Mouse (Mus musculus): ENCODE data around the gene Gm11937. TPM values are rescaled to one million over a fixed set of nuclear protein-coding genes. Genes with fewer than 3 reads are reported as not detected.
"Not testable (repeated sequence)": the region's sequence is repeated elsewhere in the genome, so short reads cannot be mapped to it uniquely, and the experiment has no call there.

The Gm11937 gene
- total RNA-seq (2021), result not detected
- long read RNA-seq, experiment 1, result 0 reads
- long read RNA-seq, experiment 2, result 0 reads

DNA sequence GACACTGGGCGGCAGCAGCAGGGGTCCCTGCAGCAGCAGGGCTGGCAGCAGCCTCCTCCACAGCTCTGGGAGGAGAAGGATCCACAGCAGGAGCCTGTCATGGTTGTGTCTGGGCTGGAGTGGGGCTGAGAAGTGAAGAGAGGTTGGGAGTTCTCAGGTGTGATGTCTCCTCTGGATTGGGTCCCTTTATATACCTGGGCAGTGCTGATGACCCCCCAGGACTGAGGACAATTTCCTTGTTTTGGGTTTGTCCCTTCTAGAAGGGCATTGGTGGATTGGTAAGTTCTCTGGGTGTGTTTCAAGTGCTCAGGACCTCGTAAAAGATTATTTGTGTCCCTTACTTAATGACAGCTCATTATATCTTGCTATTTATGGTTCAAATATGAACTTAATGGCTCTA, at the start of gene Gm11937:
Gene Gm11937, minus strand, starts transcription at position 101 of the 400 bp plus-strand sequence.
- intact Hi-C loops (cut with DNase I), result not testable (repeated sequence)

DNA sequence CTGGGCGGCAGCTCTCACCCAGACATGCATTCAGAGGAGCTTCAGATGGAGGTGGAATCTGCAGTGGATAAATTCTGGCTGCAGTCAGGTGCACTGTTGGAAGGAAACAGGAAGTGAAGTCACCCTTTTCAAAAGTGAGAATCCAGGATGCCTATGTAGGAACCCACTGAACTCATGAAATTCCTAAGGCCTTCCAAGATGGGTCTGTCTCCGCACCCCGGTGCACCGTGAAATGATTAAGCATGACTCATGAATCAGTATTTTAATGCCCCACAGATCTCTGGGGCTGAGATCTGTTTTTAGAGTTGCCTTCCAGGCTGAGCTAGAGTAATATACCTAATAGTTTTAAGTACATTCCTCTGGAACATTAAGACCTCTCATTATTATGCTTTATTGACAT, 49.3 kb upstream of the Gm11937 start:
- TF ChIP-seq CTCF (IDR thresholded peaks at IDR 0.05), result no peak
- intact Hi-C loops (cut with DNase I), result no loop called here
- Histone ChIP-seq H3K4me3 (no peak overlapping the region), H3K27ac (no peak overlapping the region)
- no peak for DNase-seq

More for the DNA sequence above, at the start of gene Gm11937:
- not testable (repeated sequence) for H3K27ac ChIP-seq, H3K4me3 ChIP-seq, DNase-seq

DNA sequence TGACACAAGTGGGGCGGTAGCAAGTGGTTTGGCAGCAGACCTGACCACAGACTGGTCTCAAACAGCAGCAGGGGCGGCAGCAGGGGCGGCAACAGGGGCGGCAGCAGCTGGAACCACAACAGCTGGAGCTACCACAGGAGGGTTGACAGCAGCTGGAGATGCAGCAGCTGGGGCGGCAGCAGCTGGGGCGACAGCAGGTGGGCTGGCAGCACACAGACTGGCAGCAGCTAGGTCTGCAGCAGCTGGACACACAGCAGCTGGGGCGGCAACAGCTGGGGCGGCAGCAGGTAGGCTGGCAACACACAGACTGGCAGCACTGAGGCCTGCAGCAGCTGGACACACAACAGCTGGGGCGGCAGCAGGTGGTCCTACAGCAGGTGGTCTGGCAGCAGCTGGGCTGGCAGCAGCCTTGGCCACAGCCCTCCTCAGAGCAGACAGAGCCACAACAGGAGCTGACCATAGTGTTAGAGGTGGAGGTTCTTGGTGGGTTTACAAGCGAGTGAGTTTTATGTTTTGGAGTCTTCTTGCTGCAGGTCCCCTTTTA, 48.5 kb upstream of the Gm11937 start, which contains the start of gene Gm11563:
Gene Gm11563, minus strand, starts transcription at position 494 of the 544 bp plus-strand sequence.
- H3K27ac ChIP-seq; DNase-seq; intact Hi-C loops (cut with DNase I); H3K4me3 ChIP-seq: not testable (repeated sequence)

DNA sequence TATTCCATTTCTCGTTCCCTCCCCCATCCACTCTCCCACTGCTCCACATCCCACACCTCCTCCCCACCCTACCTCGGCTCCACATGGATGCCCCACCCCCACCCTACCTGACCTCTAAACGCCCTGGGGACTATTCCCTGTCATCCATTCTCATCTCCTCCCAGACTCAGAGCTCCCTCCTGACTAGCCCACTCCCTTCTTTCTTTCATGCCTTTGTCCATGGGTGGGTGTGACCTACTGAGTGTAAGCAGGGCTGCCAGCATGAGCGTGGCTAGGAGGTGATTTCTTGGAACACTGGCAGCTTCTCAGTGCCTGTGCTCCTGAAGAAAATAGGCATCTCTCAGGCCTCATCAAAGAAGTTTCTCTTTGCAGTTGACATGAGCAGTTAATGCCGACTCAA, 47.1 kb upstream of the Gm11937 start:
- intact Hi-C loops (cut with DNase I), result no loop called here
- no peak for TF ChIP-seq CTCF (IDR thresholded peaks at IDR 0.05)
- no peak overlapping the region for H3K4me3 ChIP-seq
- H3K27ac ChIP-seq, result no peak overlapping the region
- DNase-seq, result no peak

DNA sequence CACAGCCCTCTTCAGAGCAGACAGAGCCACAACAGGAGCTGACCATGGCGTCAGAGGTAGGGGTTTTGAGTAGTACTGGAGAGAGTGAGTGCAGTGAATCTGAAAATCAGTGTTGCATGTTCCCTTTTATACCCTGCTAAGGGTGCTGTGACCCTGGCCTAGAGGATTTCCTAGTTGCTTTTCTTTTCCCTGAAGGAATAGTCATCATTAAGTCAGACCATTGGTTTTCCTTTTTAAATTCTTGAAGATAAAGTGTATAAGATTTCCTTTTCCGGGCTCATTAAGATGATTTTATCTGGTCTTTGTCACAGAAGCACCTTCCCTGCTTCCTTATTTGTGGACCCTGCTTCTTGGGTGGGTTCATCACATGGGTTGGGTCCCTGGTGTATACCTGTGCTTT, 40.1 kb upstream of the Gm11937 start, which contains the start of gene Gm11555:
Gene Gm11555, minus strand, starts transcription at position 101 of the 400 bp plus-strand sequence.
- TF ChIP-seq CTCF (IDR thresholded peaks at IDR 0.05), result no peak
- H3K4me3 ChIP-seq, result no peak within 1 kb of the TSS
- intact Hi-C loops (cut with DNase I), result no loop called here
- DNase-seq, result no peak
- no peak within 1 kb of the TSS for H3K27ac ChIP-seq

DNA sequence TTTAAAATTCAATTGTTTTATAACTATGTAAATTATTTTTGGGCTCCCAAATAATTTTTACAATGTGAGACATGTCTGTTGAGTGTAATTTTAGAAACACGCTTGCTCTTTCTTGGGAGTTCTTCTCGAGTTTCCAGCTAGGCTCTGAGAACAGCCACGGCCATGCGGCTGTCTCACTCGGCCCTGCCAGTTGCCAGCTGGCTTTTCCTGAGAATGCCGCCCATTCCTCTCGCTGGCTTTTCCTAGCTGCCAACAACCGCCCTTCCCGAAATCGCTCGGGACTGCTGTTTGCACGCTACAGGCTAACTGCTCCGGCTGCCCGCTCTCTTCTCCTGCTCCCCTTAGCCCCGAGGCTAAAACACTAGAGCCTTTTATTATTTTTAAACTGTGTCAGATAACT, 36.5 kb upstream of the Gm11937 start:
- Histone ChIP-seq H3K27ac (no peak overlapping the region), H3K4me3 (no peak overlapping the region; the same call in 1 of the 2 replicates)
- DNase-seq, result peak; percentile 19
- intact Hi-C loops (cut with DNase I), result no loop called here
- TF ChIP-seq CTCF (IDR thresholded peaks at IDR 0.05), result no peak

DNA sequence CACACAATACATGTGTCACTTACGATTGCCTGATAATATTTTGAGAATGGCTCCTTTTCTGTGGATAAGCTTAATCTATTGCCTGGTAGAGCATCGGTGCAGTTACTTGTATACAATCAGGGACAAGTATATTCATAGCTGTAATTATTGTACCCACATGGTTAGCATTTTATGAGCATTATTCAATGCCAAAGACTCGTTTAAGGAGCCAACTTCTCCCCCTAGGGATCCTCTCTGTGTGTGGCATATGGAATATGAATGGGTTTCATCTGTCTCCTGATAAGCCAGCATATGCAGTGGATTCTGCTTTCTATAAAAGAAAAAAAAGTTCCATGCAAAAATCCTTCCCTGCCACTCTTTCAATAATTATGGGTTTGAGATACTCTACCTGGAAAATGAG, 34.4 kb upstream of the Gm11937 start:
- DNase-seq, result no peak
- Histone ChIP-seq H3K27ac (no peak overlapping the region), H3K4me3 (no peak overlapping the region)
- intact Hi-C loops (cut with DNase I), result no loop called here
- TF ChIP-seq CTCF (IDR thresholded peaks at IDR 0.05), result no peak

DNA sequence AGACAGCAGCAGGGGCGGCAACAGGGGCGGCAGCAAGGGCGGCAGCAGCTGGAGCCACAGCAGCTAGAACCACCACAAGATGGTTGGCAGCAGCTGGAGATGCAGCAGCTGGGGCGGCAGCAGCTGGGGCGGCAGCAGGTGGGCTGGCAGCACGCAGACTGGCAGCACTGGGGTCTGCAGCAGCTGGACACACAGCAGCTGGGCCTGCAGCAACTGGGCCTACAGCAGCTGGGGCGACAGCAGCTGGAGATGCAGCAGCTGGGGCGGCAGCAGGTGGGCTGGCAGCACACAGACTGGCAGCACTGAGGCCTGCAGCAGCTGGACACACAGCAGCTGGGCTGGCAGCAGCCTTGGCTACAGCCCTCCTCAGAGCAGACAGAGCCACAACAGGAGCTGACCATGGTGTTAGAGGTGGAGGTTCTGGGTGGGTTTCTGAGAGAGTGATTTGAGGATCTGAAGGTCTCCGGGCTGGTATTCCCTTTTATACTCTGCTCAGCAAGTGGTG, 33.7 kb upstream of the Gm11937 start, which contains the start of gene Krtap4-7:
Gene Krtap4-7, minus strand, starts transcription at position 455 of the 505 bp plus-strand sequence.
- H3K27ac ChIP-seq; DNase-seq; intact Hi-C loops (cut with DNase I): not testable (repeated sequence)

DNA sequence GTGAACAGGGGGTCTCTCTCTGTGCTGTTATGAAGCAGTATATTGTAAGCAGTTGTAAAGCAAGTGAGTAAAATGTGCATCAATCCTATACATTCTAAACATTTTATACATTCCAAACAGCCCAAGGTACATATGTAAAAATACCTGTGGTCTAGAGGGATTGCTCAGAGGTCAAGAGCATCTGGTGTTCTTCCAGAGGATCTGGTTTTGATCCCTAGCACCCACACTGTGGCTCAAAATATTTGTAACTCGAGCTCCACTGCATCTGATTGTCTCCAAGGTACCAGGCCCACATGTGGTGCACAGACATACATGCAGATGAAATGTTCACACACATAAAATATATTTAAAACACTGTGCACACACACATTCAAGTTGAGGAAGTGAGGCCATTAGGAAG, 30.9 kb upstream of the Gm11937 start:
- Histone ChIP-seq H3K27ac (no peak overlapping the region), H3K4me3 (no peak overlapping the region)
- TF ChIP-seq CTCF (IDR thresholded peaks at IDR 0.05), result no peak
- DNase-seq, result no peak
- intact Hi-C loops (cut with DNase I), result no loop called here

More for the DNA sequence above, 33.7 kb upstream of the Gm11937 start, which contains the start of gene Krtap4-7:
- H3K4me3 ChIP-seq, result not testable (repeated sequence)

DNA sequence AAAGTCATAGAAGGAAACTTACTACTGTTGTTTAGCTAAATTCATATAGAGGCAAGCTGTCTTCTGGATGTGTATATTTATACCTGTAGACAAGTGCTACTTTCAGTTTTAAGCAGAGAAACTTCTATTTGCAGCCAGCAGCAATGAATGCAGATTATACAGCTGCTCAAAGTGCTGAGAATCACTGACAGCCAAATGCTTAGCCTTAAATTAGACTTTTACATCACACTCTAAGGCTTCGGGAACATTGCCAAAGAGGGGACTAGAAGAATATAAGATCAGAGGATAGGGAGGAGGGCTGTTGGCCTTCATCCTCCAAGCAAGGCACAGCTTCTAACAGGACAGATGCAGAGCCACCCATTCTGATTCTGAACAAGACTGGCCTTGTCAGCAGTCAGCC, 27.1 kb upstream of the Gm11937 start:
- no peak for DNase-seq
- intact Hi-C loops (cut with DNase I), result no loop called here

DNA sequence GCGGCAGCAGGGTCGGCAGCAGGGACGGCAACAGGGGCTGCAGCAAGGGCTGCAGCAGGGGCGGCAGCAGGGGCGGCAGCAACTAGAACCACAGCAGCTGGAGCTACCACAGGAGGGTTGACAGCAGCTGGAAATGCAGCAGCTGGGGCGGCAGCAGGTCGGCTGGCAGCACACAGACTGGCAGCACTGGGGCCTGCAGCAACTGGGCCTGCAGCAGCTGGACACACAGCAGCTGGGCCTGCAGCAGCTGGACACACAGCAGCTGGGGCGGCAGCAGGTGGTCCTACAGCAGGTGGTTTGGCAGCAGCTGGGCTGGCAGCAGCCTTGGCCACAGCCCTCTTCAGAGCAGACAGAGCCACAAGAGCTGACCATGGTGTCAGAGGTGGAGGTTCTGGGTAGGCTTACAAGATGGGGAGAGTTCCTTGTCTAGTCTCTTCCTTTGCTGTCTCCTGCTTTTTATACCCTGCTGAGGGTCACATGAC, 24.7 kb upstream of the Gm11937 start, which contains the start of gene Krtap4-2:
Gene Krtap4-2, minus strand, starts transcription at position 432 of the 482 bp plus-strand sequence.
- no peak for DNase-seq
- no peak for TF ChIP-seq CTCF (IDR thresholded peaks at IDR 0.05)
- Histone ChIP-seq H3K4me3 (no peak within 1 kb of the TSS), H3K27ac (no peak within 1 kb of the TSS)
- intact Hi-C loops (cut with DNase I), result no loop called here

More for the DNA sequence above, 27.1 kb upstream of the Gm11937 start:
- Histone ChIP-seq H3K4me3 (no peak overlapping the region), H3K27ac (no peak overlapping the region)
- TF ChIP-seq CTCF (IDR thresholded peaks at IDR 0.05), result no peak

DNA sequence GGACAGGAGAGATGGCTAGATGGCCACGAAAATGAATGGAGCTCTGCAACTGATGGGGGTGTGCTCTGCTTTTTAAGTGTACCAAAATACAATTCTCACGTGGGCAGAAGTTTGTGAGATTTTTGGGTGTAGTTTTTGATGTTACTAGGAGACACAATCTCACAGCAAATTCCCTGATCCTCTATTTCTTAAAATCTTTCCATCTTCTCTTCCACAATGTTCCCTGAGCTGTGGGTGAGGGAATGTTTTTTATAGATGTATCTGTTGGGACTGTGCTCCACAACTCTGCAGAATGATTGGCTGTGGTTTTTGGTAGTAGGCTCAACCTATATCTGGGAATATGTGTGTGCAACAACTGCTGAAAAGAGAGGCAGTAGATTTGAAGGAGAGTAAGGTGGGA, 23.3 kb upstream of the Gm11937 start:
- DNase-seq, result no peak
- no peak overlapping the region for H3K4me3 ChIP-seq
- H3K27ac ChIP-seq, result no peak overlapping the region
- intact Hi-C loops (cut with DNase I), result no loop called here
- TF ChIP-seq CTCF (IDR thresholded peaks at IDR 0.05), result no peak

DNA sequence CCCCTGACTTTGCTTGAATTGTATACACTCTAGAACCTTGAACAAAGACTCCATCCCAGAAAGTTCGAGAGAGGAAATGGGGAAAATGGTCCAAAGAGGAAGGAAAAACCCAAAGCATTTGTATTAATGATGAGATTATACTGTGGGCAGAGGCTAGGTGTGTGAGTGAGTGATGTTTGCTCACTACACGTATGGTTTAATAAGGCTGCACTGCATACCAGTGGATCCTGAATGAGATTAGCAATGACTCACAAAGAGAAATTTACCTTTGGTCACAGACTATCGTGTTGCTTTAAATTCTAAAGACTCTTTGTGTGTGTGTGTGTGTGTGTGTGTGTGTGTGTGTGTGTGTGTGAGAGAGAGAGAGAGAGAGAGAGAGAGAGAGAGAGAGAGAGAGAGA, 20.9 kb upstream of the Gm11937 start:
- Histone ChIP-seq H3K27ac (no peak overlapping the region), H3K4me3 (no peak overlapping the region)
- DNase-seq, result no peak
- intact Hi-C loops (cut with DNase I), result no loop called here
- TF ChIP-seq CTCF (IDR thresholded peaks at IDR 0.05), result no peak

DNA sequence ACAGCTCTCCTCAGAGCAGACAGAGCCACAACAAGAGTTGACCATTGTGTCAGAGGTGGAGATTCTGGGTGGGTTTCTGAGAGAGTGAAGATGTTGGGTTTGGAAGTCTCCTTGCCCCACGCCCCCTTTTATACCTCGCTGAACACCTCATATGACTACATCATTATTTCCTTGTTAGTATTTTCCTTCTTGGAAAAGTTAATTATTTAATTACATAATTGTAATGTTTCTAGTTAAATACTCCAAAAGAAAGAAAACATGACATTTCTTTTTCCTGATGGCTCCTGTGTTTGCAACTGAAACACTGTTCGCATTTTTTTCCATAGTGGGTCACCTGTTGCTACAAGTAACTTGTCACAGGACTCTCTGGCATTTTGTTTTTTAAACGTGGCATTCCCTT, 18.1 kb upstream of the Gm11937 start, which contains the start of gene Krtap4-1:
Gene Krtap4-1, minus strand, starts transcription at position 101 of the 400 bp plus-strand sequence.
- intact Hi-C loops (cut with DNase I), result no loop called here
- DNase-seq, result no peak
- no peak within 1 kb of the TSS for H3K4me3 ChIP-seq
- no peak for TF ChIP-seq CTCF (IDR thresholded peaks at IDR 0.05)
- no peak within 1 kb of the TSS for H3K27ac ChIP-seq

All from gastrocnemius, adult 2 months (tissue).